Mouse (Mus musculus) E14TG2a.4 (cell line): ENCODE measurements around the gene Tmx1.

Source experiments
- H3K27me3 ChIP-seq: 2 replicates; pipeline ENCODE4 v1.6.1; 2014; ENCODE audit warnings: low read length, control low read depth; ENCODE audit not compliant: insufficient read depth
- H3K36me3 ChIP-seq: 2 replicates; pipeline ENCODE4 v1.6.1; 2014; ENCODE audit warnings: low read length, control low read depth; ENCODE audit not compliant: insufficient read depth
- H3K4me1 ChIP-seq: replicated peaks from 2 replicates; pipeline ENCODE4 v1.6.1; 2014; ENCODE audit warnings: low read depth, low read length, control low read depth
- H3K4me3 ChIP-seq: replicated peaks from 2 replicates; pipeline ENCODE4 v1.5.1; 2014; ENCODE audit warnings: mild to moderate bottlenecking, low read length
- H3K9me3 ChIP-seq: 2 replicates; pipeline ENCODE4 v1.6.1; 2014; ENCODE audit warnings: low read length, control low read depth
- CTCF ChIP-seq: conservative IDR thresholded peaks from 2 replicates; pipeline ENCODE4 v1.5.1; 2014; ENCODE audit warnings: low read length
- NANOG ChIP-seq: IDR thresholded peaks from 2 replicates; pipeline ENCODE4 v1.6.1; 2014; ENCODE audit warnings: borderline replicate concordance, low read length, mixed read lengths
- POU5F1 ChIP-seq: IDR thresholded peaks from 2 replicates; pipeline ENCODE4 v1.6.1; 2014; ENCODE audit warnings: low read length, borderline replicate concordance

Tmx1 gene

DNA sequence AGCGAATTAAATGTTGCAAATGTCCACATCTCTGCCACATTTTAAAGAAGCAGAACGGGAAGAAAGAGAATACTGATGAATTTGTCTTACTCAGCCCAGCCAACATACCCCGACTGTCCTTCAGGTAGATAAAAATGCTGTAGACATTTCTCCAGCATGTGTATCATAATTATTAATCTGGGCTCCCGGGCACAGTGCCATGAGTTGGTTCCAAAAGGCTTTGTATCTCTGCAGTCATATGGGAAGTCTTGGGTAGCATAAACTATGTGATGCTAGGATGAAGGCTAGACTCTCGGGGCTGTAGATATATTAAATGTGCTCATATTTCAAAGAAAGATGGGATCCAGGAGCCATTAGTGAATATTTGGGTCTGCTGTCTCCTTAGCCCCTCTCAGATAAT is 53.1 kb downstream of the Tmx1 start:
- TF ChIP-seq POU5F1 (no peak), CTCF (no peak), NANOG (no peak)
- Histone ChIP-seq H3K4me1 (no peaks in the 10 kb centered on the region), H3K4me3 (no peak overlapping the region)

DNA sequence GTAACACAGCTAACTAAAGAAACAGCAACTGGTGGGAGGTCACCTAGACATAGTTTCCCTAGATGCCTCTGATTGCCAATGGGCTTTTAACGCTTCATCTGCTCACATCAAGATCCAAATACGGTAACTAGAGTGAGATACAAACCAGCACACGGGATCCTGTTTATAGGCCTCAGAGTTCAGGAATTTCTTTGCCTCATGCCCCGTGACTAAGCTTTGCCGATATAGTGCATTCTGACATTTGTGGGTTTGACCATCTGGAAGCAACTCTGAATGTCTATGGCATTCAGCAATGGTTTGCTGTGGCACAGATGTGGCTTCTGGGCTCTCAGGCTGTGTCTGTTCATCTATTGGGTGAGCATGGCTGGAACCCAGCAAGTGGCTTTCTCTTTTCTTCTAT is 59.1 kb downstream of the Tmx1 start:
- H3K36me3 ChIP-seq: no peaks in the 10 kb centered on the region
- H3K4me3 ChIP-seq: no peak overlapping the region
- no peak for TF ChIP-seq CTCF
- TF ChIP-seq NANOG: no peak
- no peak for TF ChIP-seq POU5F1
- peaks cover 9% of the 10 kb centered on the region; the same call in 1 of the 2 replicates for H3K9me3 ChIP-seq
- H3K4me1 ChIP-seq: no peaks in the 10 kb centered on the region
- no peaks in the 10 kb centered on the region for H3K27me3 ChIP-seq

More for the DNA sequence above, 53.1 kb downstream of the Tmx1 start:
- Histone ChIP-seq H3K27me3 (no peaks in the 10 kb centered on the region), H3K36me3 (no peaks in the 10 kb centered on the region), H3K9me3 (peaks cover 18% of the 10 kb centered on the region)

DNA sequence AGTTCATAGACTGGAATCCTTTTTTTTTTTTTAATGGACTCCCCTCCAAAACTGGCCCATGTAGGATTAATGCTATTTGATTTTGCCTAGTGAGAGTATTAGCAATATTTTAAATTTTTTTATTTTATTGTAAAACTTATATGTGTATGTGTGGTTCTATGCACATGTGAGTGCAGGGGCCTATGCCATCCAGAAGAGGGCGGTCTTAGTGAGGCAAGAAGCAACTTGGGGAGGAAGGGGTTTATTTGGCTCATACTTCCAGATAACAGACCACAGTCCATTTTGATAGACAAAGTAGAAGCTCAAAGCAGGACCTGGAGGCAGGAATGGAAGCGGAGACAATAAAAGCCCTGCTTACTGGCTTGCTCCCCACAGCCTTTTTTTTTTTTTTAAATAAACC is 59.5 kb downstream of the Tmx1 start:
- H3K4me1 ChIP-seq: no peaks in the 10 kb centered on the region
- H3K4me3 ChIP-seq: no peak overlapping the region
- no peaks in the 10 kb centered on the region for H3K27me3 ChIP-seq
- H3K36me3 ChIP-seq: no peaks in the 10 kb centered on the region
- peaks cover 9% of the 10 kb centered on the region; the same call in 1 of the 2 replicates for H3K9me3 ChIP-seq
- TF ChIP-seq NANOG: no peak
- TF ChIP-seq CTCF: peak; percentile 43
